In genomic region chr13:85509671-85510070, GRCm38 (mm10) we compare ENCODE assay signal across 14 mouse cellular contexts.
A peak's percentile ranks its signal among the peaks of the same experiment; 100 is the strongest.
DNase-seq lines count a peak whose midpoint lies in the region; ATAC-seq and TF ChIP-seq lines count a peak whose summit lies in the region.
"Had no signal": no experiment of that assay in that cellular context is flagged by ENCODE, and none has a peak within 500 bp of the region (broad histone marks: within the 10 kb centered on the region; RNA-seq: fewer than 3 reads in every experiment).

No protein-coding gene starts in this region.

- ATAC-seq in lung, postnatal 0 days: no peak
- no peak for ATAC-seq in Patski
- peak; percentile 37 for ATAC-seq in megakaryocyte progenitor cell, adult 5-6 weeks (replicated peaks; ENCODE audit: poor library complexity)

- H3K4me2 ChIP-seq in lung, postnatal 0 days (replicated peaks; ENCODE audit: low read depth, low read length): no peak overlapping the region
- H3K4me2 ChIP-seq: hindbrain, embryonic 15.5 days; lung, embryonic 14.5 days; midbrain, embryonic 12.5 days; neural tube, embryonic 15.5 days had no signal

- in situ Hi-C loops in Patski (cut with MboI; ENCODE audit: low pct_unique_long_range_greater_than_20kb): no loop called here

- 32% methylated on average over 1 of the region's 1 CpGs for WGBS in lung, postnatal 0 days
- WGBS in lung, adult 2 months: 22% methylated on average over 1 of the region's 1 CpGs

- H3K4me3 ChIP-seq in lung, postnatal 0 days (ENCODE audit: low read depth, low read length): no peak overlapping the region
- H3K4me3 ChIP-seq in lung, adult 2 months (replicated peaks; ENCODE audit: extremely low read depth, low read depth, low read length): no peak overlapping the region
- H3K4me3 ChIP-seq: hindbrain, embryonic 15.5 days; midbrain, embryonic 12.5 days; neural tube, embryonic 15.5 days had no signal

- peak; percentile 16; the same call in 1 of the 2 replicates for TF ChIP-seq CTCF in lung, postnatal 0 days (IDR thresholded peaks at IDR 0.05)
- no peak for TF ChIP-seq CTCF in lung, adult 2 months (IDR thresholded peaks at IDR 0.05; ENCODE audit: insufficient read depth, low read length)
- peak; percentile 11 for TF ChIP-seq CTCF in Patski (IDR thresholded peaks at IDR 0.05)

- H3K27ac ChIP-seq in lung, postnatal 0 days (ENCODE audit: low read length): no peak overlapping the region
- H3K27ac ChIP-seq: hindbrain, embryonic 15.5 days; midbrain, embryonic 12.5 days; neural tube, embryonic 15.5 days had no signal

- H3K9me3 ChIP-seq in lung, postnatal 0 days (ENCODE audit: low read length): no peaks in the 10 kb centered on the region
- H3K9me3 ChIP-seq: hindbrain, embryonic 15.5 days; midbrain, embryonic 12.5 days; neural tube, embryonic 15.5 days had no signal

- H3K4me1 ChIP-seq in lung, postnatal 0 days (ENCODE audit: insufficient read depth, low read depth, low read length): no peaks in the 10 kb centered on the region
- no peaks in the 10 kb centered on the region for H3K4me1 ChIP-seq in lung, adult 2 months (ENCODE audit: control insufficient read depth, insufficient read depth, low read length)
- H3K4me1 ChIP-seq: hindbrain, embryonic 15.5 days; midbrain, embryonic 12.5 days; neural tube, embryonic 15.5 days had no signal

- CTCF ChIA-PET in Patski (lab: Charles Lee): no interaction called here

- H3K27me3 ChIP-seq in lung, postnatal 0 days (replicated peaks; ENCODE audit: insufficient read depth, low read length): no peaks in the 10 kb centered on the region
- no peaks in the 10 kb centered on the region for H3K27me3 ChIP-seq in Patski
- H3K27me3 ChIP-seq: hindbrain, embryonic 15.5 days; midbrain, embryonic 12.5 days; neural tube, embryonic 15.5 days had no signal

- no peak overlapping the region for H3K9ac ChIP-seq in lung, postnatal 0 days (replicated peaks; ENCODE audit: low read depth)
- H3K9ac ChIP-seq: hindbrain, embryonic 15.5 days; lung, embryonic 14.5 days; midbrain, embryonic 12.5 days; neural tube, embryonic 15.5 days had no signal

- TF ChIP-seq POLR2A in lung, adult 2 months (IDR thresholded peaks at IDR 0.05; ENCODE audit: borderline replicate concordance, extremely low read depth, low read depth, low read length): no peak

- POLR2A ChIA-PET in Patski (lab: Charles Lee): no interaction called here

- H3K36me3 ChIP-seq in lung, postnatal 0 days (ENCODE audit: insufficient read depth, low read length): no peaks in the 10 kb centered on the region
- H3K36me3 ChIP-seq: hindbrain, embryonic 15.5 days; midbrain, embryonic 12.5 days; neural tube, embryonic 15.5 days had no signal

- no peak for TF ChIP-seq EP300 in lung, postnatal 0 days (IDR thresholded peaks at IDR 0.05)

- no peak for DNase-seq in lung, postnatal 0 days (ENCODE audit: low spot score)
- no peak for DNase-seq in lung, adult 2 months
- no peak for DNase-seq in Patski (ENCODE audit: low read depth, low spot score)
- DNase-seq in thymus, postnatal 4 days: peak; percentile 45
- no peak for DNase-seq in cerebellum, adult 11 months
- DNase-seq in urinary bladder, adult 2 months (ENCODE audit: low spot score): no peak
- DNase-seq: cerebellum, adult 9-11 months; kidney, postnatal 10 days; lung, embryonic 14.5 days; right cerebral cortex, postnatal 4 days had no signal
